Mouse (Mus musculus) cortical plate, adult 2 months (tissue): ENCODE measurements at regions not wholly inside any gene's neighbourhood (a gene's known extent, or its start where the extent isn't known, plus 50 kb on each side); places are given as distances from the start of the nearest gene placed in this dataset.

Experiments
- CTCF ChIP-seq: fragments of 200-500 bp; IDR thresholded peaks from 2 replicates; pipeline ENCODE4 v1.5.1; 2011; ENCODE audit warnings: mild to moderate bottlenecking, control low read depth, low read length; ENCODE audit not compliant: insufficient read depth; ENCODE audit errors: extremely low read depth
- POLR2A ChIP-seq: fragments of 200-500 bp; IDR thresholded peaks from 2 replicates; pipeline ENCODE4 v1.6.1; 2011; ENCODE audit warnings: mild to moderate bottlenecking, low read length, control low read depth; ENCODE audit not compliant: insufficient read depth; ENCODE audit errors: extremely low read depth

GRCm38 (mm10) chr14:79913315-79913714 lies 70.6 kb upstream of the Olfm4 start:
- TF ChIP-seq CTCF (no peak), POLR2A (no peak)
